Mouse (Mus musculus) brain, embryonic 14.5 days (tissue): Measurements from ENCODE around the gene Usp20.
"Not testable (repeated sequence)": the region's sequence is repeated elsewhere in the genome, so short reads cannot be mapped to it uniquely, and the experiment has no call there.

Experiments used
- CTCF ChIP-seq: fragments of 200-500 bp; IDR thresholded peaks from 2 replicates; pipeline ENCODE4 v1.5.1; 2012; ENCODE audit warnings: inconsistent platforms, mild to moderate bottlenecking, moderate library complexity, borderline replicate concordance; ENCODE audit not compliant: insufficient read depth, insufficient read length; ENCODE audit errors: extremely low read depth
- POLR2A ChIP-seq: fragments of 200-500 bp; IDR thresholded peaks from 2 replicates; pipeline ENCODE4 v1.6.1; 2012; ENCODE audit warnings: mild to moderate bottlenecking, inconsistent platforms, borderline replicate concordance; ENCODE audit not compliant: poor library complexity, insufficient read depth, insufficient read length, severe bottlenecking; ENCODE audit errors: extremely low read depth

DNA sequence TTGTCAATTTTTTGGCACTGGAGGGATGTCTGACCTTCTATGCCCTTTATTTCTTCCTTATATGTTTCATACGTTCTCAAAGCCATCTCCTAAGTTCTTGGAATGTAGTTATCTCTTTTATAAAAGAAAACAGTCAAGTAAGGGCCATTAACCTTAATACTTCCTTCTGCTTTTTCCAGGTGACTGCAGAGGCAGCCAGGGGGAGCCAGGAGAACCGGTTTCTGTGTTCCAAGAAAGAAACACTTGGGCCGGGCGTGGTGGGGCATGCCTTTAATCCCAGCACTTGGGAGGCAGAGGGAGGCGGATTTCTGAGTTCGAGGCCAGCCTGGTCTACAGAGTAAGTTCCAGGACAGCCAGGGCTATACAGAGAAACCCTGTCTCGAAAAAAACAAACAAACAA lies 40.0 kb upstream of the Usp20 start:
- not testable (repeated sequence) for TF ChIP-seq POLR2A, CTCF
